Mouse (Mus musculus): ENCODE measurements around the gene Nkpd1.

DNA sequence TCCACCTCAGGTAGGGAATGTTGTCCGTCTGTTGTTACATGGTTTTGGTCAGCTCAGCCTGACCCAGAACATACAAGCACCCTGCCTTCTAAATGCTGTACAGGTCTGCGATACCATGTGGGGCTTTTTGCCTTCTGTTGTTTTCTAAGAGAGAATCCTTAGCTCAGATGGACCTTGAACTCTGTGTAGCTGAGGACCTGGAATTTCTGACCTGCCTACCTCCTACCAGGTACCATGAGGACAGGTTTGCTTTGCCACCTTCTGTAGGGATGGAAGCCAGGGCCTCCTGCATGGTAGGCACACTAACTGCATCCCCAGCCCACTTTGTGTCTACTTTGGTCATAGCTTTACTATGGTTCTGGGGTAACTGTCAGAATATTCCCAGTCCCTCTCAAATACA, 48.2 kb downstream of the Nkpd1 start:
- TF ChIP-seq POLR2A (IDR thresholded peaks at IDR 0.05; ENCODE audit: control insufficient read depth, extremely low read depth, insufficient read depth, low read length, poor library complexity): no peak
- no peak for TF ChIP-seq CTCF (IDR thresholded peaks at IDR 0.05; ENCODE audit: borderline replicate concordance, control insufficient read depth, extremely low read depth, insufficient read depth, low read length, poor library complexity)
